Mouse (Mus musculus): ENCODE data around the gene Atp8b2. TPM values are rescaled to one million over a fixed set of nuclear protein-coding genes. Genes with fewer than 3 reads are reported as not detected.

The Atp8b2 gene
- polyA plus RNA-seq, 1 experiment from 2014 or later = 14.8 TPM

GRCm38 (mm10) chr3:89948021-89948420, 15.3 kb downstream of the Atp8b2 start:
- 85% methylated on average over 11 of the region's 11 CpGs for WGBS
- H3K36me3 ChIP-seq (ENCODE audit: control insufficient read depth, insufficient read depth, low read length) = peaks cover 89% of the 10 kb centered on the region

GRCm38 (mm10) chr3:89945026-89945425, 18.3 kb downstream of the Atp8b2 start:
- Histone ChIP-seq H3K9ac (replicated peaks; ENCODE audit: low read depth, low read length) (no peak overlapping the region), H3K27ac (ENCODE audit: low read depth, low read length) (no peak overlapping the region), H3K27me3 (ENCODE audit: control insufficient read depth, insufficient read depth, low read length) (no peaks in the 10 kb centered on the region), H3K4me2 (ENCODE audit: low read depth, low read length) (no peak overlapping the region), H3K4me3 (ENCODE audit: low read depth, low read length) (no peak overlapping the region), H3K4me1 (ENCODE audit: control insufficient read depth, insufficient read depth, low read length) (no peaks in the 10 kb centered on the region), H3K36me3 (ENCODE audit: control insufficient read depth, insufficient read depth, low read length) (peaks cover 86% of the 10 kb centered on the region), H3K9me3 (ENCODE audit: control insufficient read depth, low read length) (no peaks in the 10 kb centered on the region)
- ATAC-seq (ENCODE audit: low read depth) = no peak
- 73% methylated on average over 8 of the region's 8 CpGs for WGBS

More at GRCm38 (mm10) chr3:89948021-89948420, 15.3 kb downstream of the Atp8b2 start:
- Histone ChIP-seq H3K4me3 (ENCODE audit: low read depth, low read length) (no peak overlapping the region), H3K9me3 (ENCODE audit: control insufficient read depth, low read length) (no peaks in the 10 kb centered on the region), H3K4me2 (ENCODE audit: low read depth, low read length) (no peak overlapping the region), H3K27me3 (ENCODE audit: control insufficient read depth, insufficient read depth, low read length) (no peaks in the 10 kb centered on the region), H3K27ac (ENCODE audit: low read depth, low read length) (no peak overlapping the region), H3K4me1 (ENCODE audit: control insufficient read depth, insufficient read depth, low read length) (no peaks in the 10 kb centered on the region), H3K9ac (replicated peaks; ENCODE audit: low read depth, low read length) (no peak overlapping the region)
- ATAC-seq (ENCODE audit: low read depth) = no peak

DNA sequence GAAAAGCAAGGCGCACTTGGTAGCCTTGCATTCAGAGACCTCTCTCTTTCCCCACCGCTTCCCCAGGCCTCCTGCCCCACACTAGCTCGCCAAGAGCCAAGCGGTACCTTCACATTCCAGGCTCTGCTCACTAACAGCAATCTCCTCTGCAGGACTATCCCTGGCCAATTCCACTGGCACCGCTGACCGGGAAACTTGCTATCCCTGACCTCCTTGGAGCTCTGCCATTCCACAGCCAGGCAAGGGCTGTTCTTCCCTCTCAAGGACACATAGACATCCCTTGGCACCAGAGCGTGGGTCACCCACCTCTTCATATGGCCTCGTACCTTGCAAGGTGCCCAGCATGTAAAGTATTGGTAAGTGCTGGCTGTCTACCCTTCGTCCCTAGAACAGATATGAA, 20.4 kb downstream of the Atp8b2 start:
- H3K36me3 ChIP-seq (ENCODE audit: control insufficient read depth, insufficient read depth, low read length) = peaks cover 78% of the 10 kb centered on the region
- H3K27ac ChIP-seq (ENCODE audit: low read depth, low read length) = no peak overlapping the region
- WGBS = 91% methylated on average over 9 of the region's 9 CpGs
- ATAC-seq (ENCODE audit: low read depth) = no peak
- no peaks in the 10 kb centered on the region for H3K27me3 ChIP-seq (ENCODE audit: control insufficient read depth, insufficient read depth, low read length)
- H3K4me2 ChIP-seq (ENCODE audit: low read depth, low read length) = no peak overlapping the region
- no peaks in the 10 kb centered on the region for H3K4me1 ChIP-seq (ENCODE audit: control insufficient read depth, insufficient read depth, low read length)
- no peaks in the 10 kb centered on the region for H3K9me3 ChIP-seq (ENCODE audit: control insufficient read depth, low read length)
- no peak overlapping the region for H3K4me3 ChIP-seq (ENCODE audit: low read depth, low read length)
- H3K9ac ChIP-seq (replicated peaks; ENCODE audit: low read depth, low read length) = no peak overlapping the region

- Histone ChIP-seq H3K27ac (ENCODE audit: low read depth, low read length) (no peak overlapping the region), H3K4me2 (ENCODE audit: low read depth, low read length) (no peak overlapping the region), H3K4me1 (ENCODE audit: control insufficient read depth, insufficient read depth, low read length) (no peaks in the 10 kb centered on the region), H3K27me3 (ENCODE audit: control insufficient read depth, insufficient read depth, low read length) (no peaks in the 10 kb centered on the region), H3K4me3 (ENCODE audit: low read depth, low read length) (no peak overlapping the region), H3K9me3 (ENCODE audit: control insufficient read depth, low read length) (no peaks in the 10 kb centered on the region), H3K36me3 (ENCODE audit: control insufficient read depth, insufficient read depth, low read length) (peaks cover 24% of the 10 kb centered on the region), H3K9ac (replicated peaks; ENCODE audit: low read depth, low read length) (no peak overlapping the region)
- WGBS = 91% methylated on average over 3 of the region's 3 CpGs
- ATAC-seq (ENCODE audit: low read depth) = no peak
These were observed 26.8 kb downstream of the Atp8b2 start for GRCm38 (mm10) chr3:89936495-89936894.

DNA sequence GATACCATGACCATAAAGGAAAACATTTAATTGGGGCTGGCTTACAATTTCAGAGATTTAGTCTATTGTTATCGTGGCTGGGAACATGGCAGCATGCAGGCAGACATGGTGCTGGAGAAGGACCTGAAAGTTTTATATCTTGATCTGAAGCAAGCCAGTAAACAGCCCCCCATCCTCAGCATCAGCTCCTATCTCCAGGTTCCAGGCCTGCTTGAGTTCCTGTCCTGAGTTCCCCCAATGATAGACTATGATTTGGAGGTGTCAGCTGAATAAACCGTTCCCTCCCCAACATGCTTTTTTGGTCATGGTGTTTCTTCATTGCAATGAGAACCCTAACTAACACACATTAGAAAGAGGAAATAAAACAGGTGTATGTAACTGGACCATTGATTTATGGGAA, 30.4 kb downstream of the Atp8b2 start:
- Histone ChIP-seq H3K9me3 (ENCODE audit: control insufficient read depth, low read length) (no peaks in the 10 kb centered on the region), H3K27me3 (ENCODE audit: control insufficient read depth, insufficient read depth, low read length) (no peaks in the 10 kb centered on the region), H3K4me1 (ENCODE audit: control insufficient read depth, insufficient read depth, low read length) (no peaks in the 10 kb centered on the region), H3K36me3 (ENCODE audit: control insufficient read depth, insufficient read depth, low read length) (no peaks in the 10 kb centered on the region; the same call in 1 of the 2 replicates), H3K9ac (replicated peaks; ENCODE audit: low read depth, low read length) (no peak overlapping the region), H3K27ac (ENCODE audit: low read depth, low read length) (no peak overlapping the region), H3K4me2 (ENCODE audit: low read depth, low read length) (no peak overlapping the region), H3K4me3 (ENCODE audit: low read depth, low read length) (no peak overlapping the region)
- ATAC-seq (ENCODE audit: low read depth) = no peak
- 93% methylated on average over 2 of the region's 2 CpGs for WGBS

DNA sequence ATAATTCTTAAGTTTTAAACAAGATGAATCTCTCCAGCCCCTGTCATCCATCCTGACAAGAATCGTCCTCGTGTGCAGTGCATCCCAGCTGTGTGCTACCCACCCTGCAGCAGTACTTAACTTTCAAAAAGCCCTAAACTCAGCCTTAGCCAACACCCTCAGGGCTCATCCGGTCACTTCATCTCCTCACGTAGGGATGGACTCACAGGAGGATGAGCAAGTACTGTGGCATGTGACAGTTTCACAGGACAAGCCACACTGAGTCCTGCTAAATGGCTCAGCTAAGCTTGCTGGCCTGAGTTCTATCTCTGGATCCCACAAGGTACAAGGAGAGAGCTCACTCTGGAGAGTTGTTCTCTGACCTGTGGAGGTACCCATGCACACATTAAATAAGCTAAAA, 34.4 kb downstream of the Atp8b2 start:
- no peak for ATAC-seq (ENCODE audit: low read depth)
- WGBS = 75% methylated on average over 4 of the region's 4 CpGs

GRCm38 (mm10) chr3:89926440-89926839, 36.9 kb downstream of the Atp8b2 start:
- Histone ChIP-seq H3K4me1 (ENCODE audit: control insufficient read depth, insufficient read depth, low read length) (no peaks in the 10 kb centered on the region), H3K9me3 (ENCODE audit: control insufficient read depth, low read length) (no peaks in the 10 kb centered on the region), H3K9ac (replicated peaks; ENCODE audit: low read depth, low read length) (no peak overlapping the region), H3K27ac (ENCODE audit: low read depth, low read length) (no peak overlapping the region), H3K4me3 (ENCODE audit: low read depth, low read length) (no peak overlapping the region), H3K27me3 (ENCODE audit: control insufficient read depth, insufficient read depth, low read length) (no peaks in the 10 kb centered on the region), H3K36me3 (ENCODE audit: control insufficient read depth, insufficient read depth, low read length) (no peaks in the 10 kb centered on the region), H3K4me2 (ENCODE audit: low read depth, low read length) (no peak overlapping the region)
- no peak for ATAC-seq (ENCODE audit: low read depth)
- 96% methylated on average over 1 of the region's 1 CpGs for WGBS

More for the DNA sequence above, 34.4 kb downstream of the Atp8b2 start:
- H3K9ac ChIP-seq (replicated peaks; ENCODE audit: low read depth, low read length) = no peak overlapping the region
- no peaks in the 10 kb centered on the region for H3K36me3 ChIP-seq (ENCODE audit: control insufficient read depth, insufficient read depth, low read length)
- no peaks in the 10 kb centered on the region for H3K4me1 ChIP-seq (ENCODE audit: control insufficient read depth, insufficient read depth, low read length)
- H3K4me3 ChIP-seq (ENCODE audit: low read depth, low read length) = no peak overlapping the region
- no peaks in the 10 kb centered on the region for H3K27me3 ChIP-seq (ENCODE audit: control insufficient read depth, insufficient read depth, low read length)
- H3K4me2 ChIP-seq (ENCODE audit: low read depth, low read length) = no peak overlapping the region
- no peak overlapping the region for H3K27ac ChIP-seq (ENCODE audit: low read depth, low read length)
- H3K9me3 ChIP-seq (ENCODE audit: control insufficient read depth, low read length) = no peaks in the 10 kb centered on the region

DNA sequence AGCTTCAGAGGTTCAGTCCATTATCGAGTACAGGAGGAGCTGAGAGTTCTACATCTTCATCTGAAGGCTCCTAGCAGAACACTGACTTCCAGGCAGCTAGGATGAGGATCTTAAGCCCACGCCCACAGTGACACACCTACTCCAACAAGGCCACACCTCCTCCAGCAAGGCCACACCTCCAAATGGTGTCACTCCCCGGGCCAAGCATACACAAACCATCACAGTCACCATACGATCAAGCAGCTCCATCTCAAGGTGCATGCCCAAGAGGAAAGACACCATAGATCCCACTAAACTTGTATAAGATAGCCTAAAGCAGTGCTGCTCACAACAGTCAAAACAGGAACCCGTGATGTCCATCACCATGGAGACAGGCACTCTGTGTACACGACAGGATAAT, 42.6 kb downstream of the Atp8b2 start:
- WGBS = 76% methylated on average over 6 of the region's 6 CpGs
- no peak for ATAC-seq (ENCODE audit: low read depth)
- no peak overlapping the region for H3K27ac ChIP-seq (ENCODE audit: low read depth, low read length)

DNA sequence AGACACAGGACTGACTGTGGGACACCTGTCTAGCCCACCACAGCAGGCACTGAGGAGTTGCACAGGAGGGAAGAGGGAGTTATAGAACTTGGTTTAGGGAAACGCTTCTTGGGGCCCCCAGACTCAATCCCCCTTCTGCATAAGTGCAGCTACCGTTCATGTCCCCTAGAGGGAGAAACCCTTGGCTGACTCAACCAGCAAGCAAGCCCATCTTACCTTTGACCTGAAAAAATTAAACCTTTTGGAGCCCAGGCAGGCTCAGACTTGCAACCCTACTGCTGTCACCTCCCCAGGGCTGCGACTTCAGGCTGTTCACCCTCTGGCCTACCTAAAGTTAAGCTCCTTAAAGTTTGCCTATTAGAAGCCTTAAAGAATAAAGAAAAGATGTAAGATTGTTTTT, 45.9 kb downstream of the Atp8b2 start:
- H3K9ac ChIP-seq (replicated peaks; ENCODE audit: low read depth, low read length) = no peak overlapping the region
- no peaks in the 10 kb centered on the region for H3K36me3 ChIP-seq (ENCODE audit: control insufficient read depth, insufficient read depth, low read length)
- peaks cover 4% of the 10 kb centered on the region; the same call in 1 of the 2 replicates for H3K4me1 ChIP-seq (ENCODE audit: control insufficient read depth, insufficient read depth, low read length)
- 51% methylated on average over 3 of the region's 3 CpGs for WGBS
- H3K27me3 ChIP-seq (ENCODE audit: control insufficient read depth, insufficient read depth, low read length) = peaks cover 6% of the 10 kb centered on the region
- ATAC-seq (ENCODE audit: low read depth) = no peak
- H3K9me3 ChIP-seq (ENCODE audit: control insufficient read depth, low read length) = no peaks in the 10 kb centered on the region
- no peak overlapping the region for H3K27ac ChIP-seq (ENCODE audit: low read depth, low read length)
- no peak overlapping the region for H3K4me2 ChIP-seq (ENCODE audit: low read depth, low read length)
- no peak overlapping the region for H3K4me3 ChIP-seq (ENCODE audit: low read depth, low read length)

More for the DNA sequence above, 42.6 kb downstream of the Atp8b2 start:
- no peaks in the 10 kb centered on the region for H3K9me3 ChIP-seq (ENCODE audit: control insufficient read depth, low read length)
- H3K27me3 ChIP-seq (ENCODE audit: control insufficient read depth, insufficient read depth, low read length) = no peaks in the 10 kb centered on the region
- H3K9ac ChIP-seq (replicated peaks; ENCODE audit: low read depth, low read length) = no peak overlapping the region
- no peaks in the 10 kb centered on the region for H3K36me3 ChIP-seq (ENCODE audit: control insufficient read depth, insufficient read depth, low read length)
- H3K4me3 ChIP-seq (ENCODE audit: low read depth, low read length) = no peak overlapping the region
- no peak overlapping the region for H3K4me2 ChIP-seq (ENCODE audit: low read depth, low read length)
- H3K4me1 ChIP-seq (ENCODE audit: control insufficient read depth, insufficient read depth, low read length) = no peaks in the 10 kb centered on the region
